Mouse (Mus musculus): Measurements from ENCODE around the gene Minos1.

GRCm38 (mm10) chr4:139079439-139079838, 51.5 kb downstream of the Minos1 start:
- TF ChIP-seq CTCF (IDR thresholded peaks at IDR 0.05; ENCODE audit: extremely low read depth, insufficient read depth, insufficient read length, insufficient replicate concordance) (no peak), POLR2A (IDR thresholded peaks at IDR 0.05; ENCODE audit: low read depth, low read length) (no peak)

Data from spleen, adult 2 months (tissue).